Mouse (Mus musculus): ENCODE measurements at regions not wholly inside any gene's neighbourhood (a gene's known extent, or its start where the extent isn't known, plus 50 kb on each side); places are given as distances from the start of the nearest gene placed in this dataset.

- TF ChIP-seq POLR2A (IDR thresholded peaks at IDR 0.05; ENCODE audit: low read depth, low read length) (no peak), CTCF (conservative IDR thresholded peaks at IDR 0.05; ENCODE audit: insufficient read depth, insufficient read length, low read depth, low read length) (no peak)
These were observed 553.4 kb upstream of the Slc39a10 start for GRCm38 (mm10) chr1:47446021-47446420.

Measured in kidney, adult 2 months (tissue).